Mouse (Mus musculus) lung, adult 2 months (tissue): ENCODE measurements around the gene Rce1. TPM values are rescaled to one million over a fixed set of nuclear protein-coding genes. Genes with fewer than 3 reads are reported as not detected.
"Not testable (repeated sequence)": the region's sequence is repeated elsewhere in the genome, so short reads cannot be mapped to it uniquely, and the experiment has no call there.

Source experiments
- DNase-seq: peaks from one replicate; pipeline ENCODE4 v3.0.0; 2022
- H3K4me1 ChIP-seq: fragments of 200-500 bp; 2 replicates; pipeline ENCODE4 v1.6.1; 2011; ENCODE audit warnings: low read length; ENCODE audit not compliant: control insufficient read depth, insufficient read depth
- H3K4me3 ChIP-seq: fragments of 200-500 bp; replicated peaks from 2 replicates; pipeline ENCODE3; 2011; ENCODE audit warnings: low read depth, mild to moderate bottlenecking, control low read depth, low read length; ENCODE audit errors: extremely low read depth
- CTCF ChIP-seq: fragments of 200-500 bp; IDR thresholded peaks from 2 replicates; pipeline ENCODE4 v1.5.1; 2011; ENCODE audit warnings: mild to moderate bottlenecking, low read length, control low read depth; ENCODE audit not compliant: insufficient read depth
- POLR2A ChIP-seq: fragments of 200-500 bp; IDR thresholded peaks from 2 replicates; pipeline ENCODE4 v1.6.1; 2011; ENCODE audit warnings: low read depth, mild to moderate bottlenecking, control low read depth, low read length, borderline replicate concordance; ENCODE audit errors: extremely low read depth
- WGBS: fragments of 180-500 bp; shearing (Covaris S2); methylation state at CpG from one replicate; pipeline ENCODE4 v1.1.7; 2018; 5-methylcytosine and 5-hydroxymethylcytosine counted together
- polyA plus RNA-seq: library from polyadenylated mRNA; depleted of rRNA; stranded (reverse); fragments of >200 nt; gene quantifications from 2 replicates; pipeline ENCODE4 v1.2.3, GENCODE M21; 2012

Gene Rce1
- polyA plus RNA-seq, 1 experiment: 98.0 TPM

GRCm38 (mm10) chr19:4603801-4604723, 21.4 kb downstream of the Rce1 start:
- peak; percentile 52 for DNase-seq
- Histone ChIP-seq H3K4me1 (no peaks in the 10 kb centered on the region), H3K4me3 (no peak overlapping the region)
- TF ChIP-seq CTCF (peak; percentile 60), POLR2A (no peak)
- WGBS: 39% methylated on average over 24 of the region's 24 CpGs

- DNase-seq: no peak
- Histone ChIP-seq H3K4me1 (no peaks in the 10 kb centered on the region), H3K4me3 (no peak overlapping the region)
- TF ChIP-seq POLR2A (no peak), CTCF (no peak)
- 89% methylated on average over 20 of the region's 20 CpGs for WGBS
These were observed 23.0 kb downstream of the Rce1 start for GRCm38 (mm10) chr19:4602459-4602858.

GRCm38 (mm10) chr19:4596071-4596470, 29.4 kb downstream of the Rce1 start:
- Histone ChIP-seq H3K4me3 (no peak overlapping the region), H3K4me1 (no peaks in the 10 kb centered on the region)
- 41% methylated on average over 2 of the region's 2 CpGs for WGBS
- TF ChIP-seq CTCF (no peak), POLR2A (no peak)
- DNase-seq: no peak

- TF ChIP-seq POLR2A (no peak), CTCF (no peak)
- no peaks in the 10 kb centered on the region for H3K4me1 ChIP-seq
- no peak for DNase-seq
- whole genome bisulfite sequencing: 57% methylated on average over 7 of the region's 7 CpGs
- no peak overlapping the region for H3K4me3 ChIP-seq
These were observed 31.5 kb downstream of the Rce1 start for GRCm38 (mm10) chr19:4593792-4594522.

GRCm38 (mm10) chr19:4590025-4590424, 35.4 kb downstream of the Rce1 start:
- DNase-seq: no peak
- TF ChIP-seq CTCF: no peak
- TF ChIP-seq POLR2A: no peak
- WGBS: 70% methylated on average over 3 of the region's 3 CpGs

GRCm38 (mm10) chr19:4589081-4589480, 36.4 kb downstream of the Rce1 start:
- DNase-seq: no peak
- TF ChIP-seq POLR2A (no peak), CTCF (peak; percentile 51; the same call in 1 of the 2 replicates)
- WGBS: 68% methylated on average over 1 of the region's 1 CpGs
- H3K4me3 ChIP-seq: no peak overlapping the region
- H3K4me1 ChIP-seq: no peaks in the 10 kb centered on the region

More at GRCm38 (mm10) chr19:4590025-4590424, 35.4 kb downstream of the Rce1 start:
- Histone ChIP-seq H3K4me1 (no peaks in the 10 kb centered on the region), H3K4me3 (no peak overlapping the region)

- TF ChIP-seq CTCF (no peak), POLR2A (no peak)
- WGBS: 56% methylated on average over 3 of the region's 3 CpGs
- DNase-seq: no peak
- Histone ChIP-seq H3K4me1 (no peaks in the 10 kb centered on the region), H3K4me3 (no peak overlapping the region)
These were observed 37.0 kb downstream of the Rce1 start for GRCm38 (mm10) chr19:4588430-4588829.

GRCm38 (mm10) chr19:4587426-4587825, 38.0 kb downstream of the Rce1 start:
- TF ChIP-seq POLR2A (no peak), CTCF (no peak)
- no peak overlapping the region for H3K4me3 ChIP-seq
- no peaks in the 10 kb centered on the region for H3K4me1 ChIP-seq
- no peak for DNase-seq
- WGBS: 67% methylated on average over 2 of the region's 2 CpGs

- not testable (repeated sequence) for H3K4me3 ChIP-seq, H3K4me1 ChIP-seq, DNase-seq
These were observed 38.7 kb downstream of the Rce1 start for GRCm38 (mm10) chr19:4586783-4587182.

- 58% methylated on average over 2 of the region's 2 CpGs for WGBS
- no peak for TF ChIP-seq CTCF
- TF ChIP-seq POLR2A: no peak
- Histone ChIP-seq H3K4me3 (no peak overlapping the region), H3K4me1 (no peaks in the 10 kb centered on the region; the same call in 1 of the 2 replicates)
- no peak for DNase-seq
These were observed 41.6 kb downstream of the Rce1 start for GRCm38 (mm10) chr19:4583856-4584255.
